Mouse (Mus musculus) bone marrow, adult 2 months (tissue): Measurements from ENCODE around the gene Pcdh17.

ENCODE experiments used
- CTCF ChIP-seq: fragments of 200-500 bp; IDR thresholded peaks from 2 replicates; pipeline ENCODE4 v1.5.1; 2011; ENCODE audit warnings: low read length, control low read depth; ENCODE audit not compliant: control insufficient read depth, insufficient read depth
- POLR2A ChIP-seq: fragments of 200-500 bp; IDR thresholded peaks from 2 replicates; pipeline ENCODE4 v1.6.1; 2011; ENCODE audit warnings: low read depth, mild to moderate bottlenecking, control low read depth, low read length, borderline replicate concordance; ENCODE audit not compliant: control insufficient read depth

DNA sequence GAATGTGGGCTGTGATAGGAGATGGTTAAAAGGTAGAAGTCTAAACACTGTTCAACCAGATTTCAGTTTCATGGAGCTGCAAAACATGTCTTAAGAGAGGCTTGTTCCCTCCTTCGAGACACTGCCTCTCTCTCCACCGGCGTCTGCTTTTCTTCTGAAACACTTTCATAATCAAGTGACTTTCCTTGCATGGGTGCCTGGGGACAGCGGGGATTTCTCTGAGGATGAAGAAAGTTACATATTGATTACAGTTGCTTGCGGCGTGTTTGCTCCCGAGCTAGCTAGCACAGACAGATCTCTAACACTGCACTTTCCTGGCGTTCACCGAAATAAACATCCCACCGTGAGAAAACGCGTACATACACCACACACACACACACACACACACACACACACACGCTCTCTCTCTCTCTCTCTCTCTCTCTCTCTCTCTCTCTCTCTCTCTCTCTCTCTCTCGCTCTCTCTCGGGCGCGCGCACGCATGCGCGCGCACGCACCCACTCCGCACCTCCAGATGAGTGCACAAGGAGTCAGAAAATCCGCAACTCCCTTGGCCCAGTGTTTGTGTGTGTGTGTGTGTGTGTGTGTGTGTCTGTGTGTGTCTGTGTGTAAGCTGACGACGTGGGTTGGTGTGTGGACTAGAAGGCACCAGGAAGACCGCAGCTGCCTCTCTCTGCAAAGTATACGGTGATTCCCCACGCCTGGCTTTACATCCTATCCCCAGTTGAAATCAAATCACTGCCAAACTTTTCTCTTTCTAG, 655 bp upstream of the Pcdh17 start:
- TF ChIP-seq POLR2A = no peak
- TF ChIP-seq CTCF = no peak
